Mouse (Mus musculus) cerebellum, adult 2 months (tissue): ENCODE measurements around the gene Ddc. TPM values are rescaled to one million over a fixed set of nuclear protein-coding genes. Genes with fewer than 3 reads are reported as not detected.

ENCODE experiments used
- DNase-seq, 2 experiments: peaks; one replicate each; pipeline ENCODE4 v3.0.0; 2021
- H3K27ac ChIP-seq: fragments of 200-500 bp; 2 replicates; pipeline ENCODE4 v1.5.1; 2012; ENCODE audit warnings: low read length, control low read depth, inconsistent platforms; ENCODE audit not compliant: insufficient read depth
- H3K27me3 ChIP-seq: fragments of 200-500 bp; 2 replicates; pipeline ENCODE4 v1.6.1; 2012; ENCODE audit warnings: inconsistent platforms, mild to moderate bottlenecking, low read length, moderate library complexity; ENCODE audit not compliant: control insufficient read depth, insufficient read depth
- H3K4me1 ChIP-seq: fragments of 200-500 bp; 2 replicates; pipeline ENCODE4 v1.6.1; 2011; ENCODE audit warnings: low read length; ENCODE audit not compliant: control insufficient read depth, insufficient read depth
- H3K4me3 ChIP-seq: fragments of 200-500 bp; replicated peaks from 2 replicates; pipeline ENCODE3; 2011; ENCODE audit warnings: mild to moderate bottlenecking, low read depth, low read length, control low read depth; ENCODE audit not compliant: insufficient read depth
- CTCF ChIP-seq: fragments of 200-500 bp; IDR thresholded peaks from 2 replicates; pipeline ENCODE4 v1.5.1; 2011; ENCODE audit warnings: low read depth, mild to moderate bottlenecking, control low read depth, low read length, moderate library complexity, borderline replicate concordance; ENCODE audit not compliant: insufficient read depth
- POLR2A ChIP-seq: fragments of 200-500 bp; IDR thresholded peaks from 2 replicates; pipeline ENCODE4 v1.6.1; 2011; ENCODE audit warnings: low read length, control low read depth, borderline replicate concordance; ENCODE audit not compliant: insufficient read depth
- WGBS: fragments of 180-500 bp; shearing (Covaris S2); methylation state at CpG from one replicate; pipeline ENCODE4 v1.1.7; 2018; 5-methylcytosine and 5-hydroxymethylcytosine counted together
- polyA plus RNA-seq: library from polyadenylated mRNA; depleted of rRNA; stranded (reverse); fragments of >200 nt; gene quantifications from 2 replicates; pipeline ENCODE4 v1.2.3, GENCODE M21; 2012; rRNA removed

The Ddc gene
- 11.0 and 13.1 TPM in 2 replicates for polyA plus RNA-seq

GRCm38 (mm10) chr11:11897645-11898357, at the start of gene Ddc:
Ddc (minus strand) TSS chr11:11898144.
- Histone ChIP-seq H3K27ac (no peak within 1 kb of the TSS), H3K4me3 (no peak within 1 kb of the TSS), H3K4me1 (no peaks in the 10 kb centered on the region), H3K27me3 (no peaks in the 10 kb centered on the region)
- no peak for DNase-seq
- WGBS, result 87% methylated on average over 12 of the region's 12 CpGs
- no peak for TF ChIP-seq CTCF
- no peak for TF ChIP-seq POLR2A

- Histone ChIP-seq H3K4me1 (no peaks in the 10 kb centered on the region), H3K4me3 (no peak overlapping the region), H3K27ac (no peak overlapping the region), H3K27me3 (no peaks in the 10 kb centered on the region)
- TF ChIP-seq POLR2A, result no peak
- TF ChIP-seq CTCF, result no peak
- DNase-seq, result no peak
- WGBS, result 79% methylated on average over 4 of the region's 4 CpGs
These were observed 47.8 kb upstream of the Ddc start for GRCm38 (mm10) chr11:11945766-11946165.

- 97% methylated on average over 4 of the region's 4 CpGs for WGBS
- Histone ChIP-seq H3K4me3 (no peak overlapping the region), H3K27me3 (no peaks in the 10 kb centered on the region), H3K4me1 (no peaks in the 10 kb centered on the region), H3K27ac (no peak overlapping the region)
- TF ChIP-seq CTCF (no peak), POLR2A (no peak)
- no peak for DNase-seq
These were observed 46.9 kb upstream of the Ddc start for GRCm38 (mm10) chr11:11944814-11945213.

- no peak for DNase-seq
- Histone ChIP-seq H3K27me3 (no peaks in the 10 kb centered on the region), H3K4me1 (no peaks in the 10 kb centered on the region), H3K27ac (no peak overlapping the region), H3K4me3 (no peak overlapping the region)
- TF ChIP-seq POLR2A (no peak), CTCF (no peak)
These were observed 46.1 kb upstream of the Ddc start for GRCm38 (mm10) chr11:11944082-11944349.

- no peak for DNase-seq
- Histone ChIP-seq H3K27me3 (no peaks in the 10 kb centered on the region), H3K4me3 (no peak overlapping the region), H3K27ac (no peak overlapping the region), H3K4me1 (no peaks in the 10 kb centered on the region)
- whole genome bisulfite sequencing, result 87% methylated on average over 13 of the region's 13 CpGs
- TF ChIP-seq CTCF (no peak), POLR2A (no peak)
These were observed 45.5 kb upstream of the Ddc start for GRCm38 (mm10) chr11:11943240-11944081.

GRCm38 (mm10) chr11:11942320-11943217, 44.6 kb upstream of the Ddc start:
- no peak overlapping the region for H3K4me3 ChIP-seq
- no peaks in the 10 kb centered on the region for H3K27me3 ChIP-seq
- TF ChIP-seq POLR2A (no peak), CTCF (no peak)
- WGBS, result 62% methylated on average over 6 of the region's 6 CpGs
- no peak overlapping the region for H3K27ac ChIP-seq
- no peak for DNase-seq
- H3K4me1 ChIP-seq, result no peaks in the 10 kb centered on the region

GRCm38 (mm10) chr11:11940833-11941681, 43.1 kb upstream of the Ddc start:
- no peak overlapping the region for H3K4me3 ChIP-seq
- H3K4me1 ChIP-seq, result no peaks in the 10 kb centered on the region
- no peaks in the 10 kb centered on the region for H3K27me3 ChIP-seq
- H3K27ac ChIP-seq, result no peak overlapping the region
- DNase-seq, result no peak
- TF ChIP-seq CTCF (no peak), POLR2A (no peak)
- WGBS, result 65% methylated on average over 5 of the region's 5 CpGs
